Mouse (Mus musculus) lung, embryonic 16.5 days (tissue): Measurements from ENCODE around the gene Gm4340. TPM values are rescaled to one million over a fixed set of nuclear protein-coding genes. Genes with fewer than 3 reads are reported as not detected.

Source experiments
- ATAC-seq: fragments of 200-750 bp; cut with Nextera tagmentation; 2 replicates; pipeline ENCODE4 v1.8.0; 2017; ENCODE audit warnings: low read depth, mild to moderate bottlenecking, moderate library complexity
- H3K27ac ChIP-seq: fragments of 300-500 bp; sonication (generic); 2 replicates; pipeline ENCODE4 v1.5.1; 2014; ENCODE audit warnings: mild to moderate bottlenecking, control low read depth, low read length
- H3K27me3 ChIP-seq: fragments of 300-500 bp; sonication (generic); 2 replicates; pipeline ENCODE4 v1.6.1; 2014; ENCODE audit warnings: low read depth, low read length, mixed read lengths; ENCODE audit not compliant: control insufficient read depth, insufficient read depth
- H3K36me3 ChIP-seq: fragments of 300-500 bp; sonication (generic); 2 replicates; pipeline ENCODE4 v1.6.1; 2014; ENCODE audit warnings: low read length; ENCODE audit not compliant: control insufficient read depth, insufficient read depth
- H3K4me1 ChIP-seq: fragments of 300-500 bp; sonication (generic); replicated peaks from 2 replicates; pipeline ENCODE4 v1.6.1; 2014; ENCODE audit warnings: low read length, mixed read lengths; ENCODE audit not compliant: control insufficient read depth, insufficient read depth
- H3K4me2 ChIP-seq: fragments of 300-500 bp; sonication (generic); 2 replicates; pipeline ENCODE4 v1.6.1; 2014; ENCODE audit warnings: low read depth, low read length, control low read depth
- H3K4me3 ChIP-seq: fragments of 300-500 bp; sonication (generic); 2 replicates; pipeline ENCODE4 v1.5.1; 2014; ENCODE audit warnings: mild to moderate bottlenecking, low read length, control low read depth
- H3K9ac ChIP-seq: fragments of 300-500 bp; sonication (generic); 2 replicates; pipeline ENCODE4 v1.6.1; 2014; ENCODE audit warnings: low read length, control low read depth
- H3K9me3 ChIP-seq: fragments of 300-500 bp; sonication (generic); 2 replicates; pipeline ENCODE4 v1.6.1; 2016; ENCODE audit warnings: low read length; ENCODE audit not compliant: control insufficient read depth
- WGBS: fragments of 180-500 bp; shearing (Covaris S2); extraction: QIAGEN DNeasy Blood & Tissue Kit; methylation state at CpG from one replicate; pipeline ENCODE4 v1.1.7; 2014; 5-methylcytosine and 5-hydroxymethylcytosine counted together
- polyA plus RNA-seq: library from polyadenylated mRNA; unstranded; fragments of >200 nt; fragmentation: Nextera tagmentation; extraction: Ambion mirVana; gene quantifications from 2 replicates; pipeline ENCODE4 v1.2.1, GENCODE M21; 2015

Gene Gm4340
- polyA plus RNA-seq, 1 experiment from 2014 or later, result not detected

DNA sequence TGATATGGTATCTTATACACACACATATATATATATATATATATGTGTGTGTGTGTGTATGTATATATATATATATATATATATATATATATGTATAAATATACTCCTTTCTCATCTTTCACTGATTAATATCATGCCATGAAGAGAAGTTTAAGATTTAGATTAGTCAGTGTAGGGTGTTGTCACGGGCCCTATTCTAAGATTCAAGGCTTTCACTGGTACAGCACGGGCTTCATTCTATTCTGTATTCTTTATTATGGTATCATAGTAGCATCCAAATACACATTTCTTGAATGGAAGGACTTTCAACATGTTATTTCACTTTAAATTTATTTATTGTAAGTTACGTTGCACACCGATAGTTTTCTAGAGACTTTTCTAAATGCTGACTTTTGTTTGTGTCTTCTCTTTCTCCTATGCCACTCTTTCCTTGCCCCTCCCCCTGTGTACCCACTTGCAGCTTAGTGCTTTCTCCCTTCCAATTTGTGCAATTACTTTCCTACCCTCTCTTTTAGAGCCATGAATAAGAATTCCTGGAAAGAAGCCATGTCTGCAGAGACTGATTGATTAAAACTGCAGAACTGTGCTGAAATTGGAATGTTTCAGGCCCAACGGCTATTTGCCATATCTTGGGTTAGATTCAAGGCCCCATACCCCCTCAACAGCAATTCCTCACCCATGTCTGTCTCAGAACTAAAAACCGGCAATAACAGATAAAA is 26.6 kb downstream of the Gm4340 start:
- no peak for ATAC-seq
- no peaks in the 10 kb centered on the region for H3K9me3 ChIP-seq
- no peak overlapping the region for H3K4me3 ChIP-seq
- 71% methylated on average over 6 of the region's 6 CpGs for WGBS
- H3K27ac ChIP-seq, result no peak overlapping the region
- H3K36me3 ChIP-seq, result no peaks in the 10 kb centered on the region
- H3K27me3 ChIP-seq, result no peaks in the 10 kb centered on the region
- H3K9ac ChIP-seq, result no peak overlapping the region
- H3K4me2 ChIP-seq, result no peak overlapping the region
- H3K4me1 ChIP-seq, result no peaks in the 10 kb centered on the region

Other genes with a start within 250 kb of the Gm4340 start
- gene Gm21293, start 51.1 kb upstream of the Gm4340 start, polyA plus RNA-seq, result not detected in 2 replicates
- gene Gm6763, start 42.5 kb upstream of the Gm4340 start, polyA plus RNA-seq, result not detected in 2 replicates
- gene Gm8764, start 34.0 kb upstream of the Gm4340 start, polyA plus RNA-seq, result not detected in 2 replicates
- gene Gm21304, start 25.5 kb upstream of the Gm4340 start, polyA plus RNA-seq, result not detected in 2 replicates
- gene Gm21312, start 17.0 kb upstream of the Gm4340 start, polyA plus RNA-seq, result not detected in 2 replicates
- not detected in 2 replicates for gene Gm20765, start 8.5 kb upstream of the Gm4340 start, polyA plus RNA-seq